Comparison of ENCODE assay signal across 14 mouse cellular contexts in genomic region chr11:80524213-80524612, GRCm38 (mm10).
"Had no signal": no experiment of that assay in that cellular context is flagged by ENCODE, and none has a peak within 500 bp of the region (broad histone marks: within the 10 kb centered on the region; RNA-seq: fewer than 3 reads in every experiment).

No protein-coding gene starts in this region.

- H3K27ac ChIP-seq: limb, embryonic 10.5 days; limb, embryonic 13.5 days had no signal

- H3K36me3 ChIP-seq: limb, embryonic 10.5 days; limb, embryonic 13.5 days; liver, embryonic 13.5 days had no signal

- H3K27me3 ChIP-seq: limb, embryonic 13.5 days; liver, embryonic 13.5 days had no signal

- H3K4me1 ChIP-seq: limb, embryonic 10.5 days; limb, embryonic 13.5 days had no signal

- DNase-seq: kidney, adult 18-20 months; kidney, adult 9 months; liver; liver, embryonic 13.5 days; lung, embryonic 14.5 days; midbrain, embryonic 14.5 days; thymus, adult 2 months; thymus, postnatal 14 days; thymus, postnatal 4 days had no signal

- H3K4me2 ChIP-seq: limb, embryonic 13.5 days; liver, embryonic 13.5 days; lung, embryonic 14.5 days; midbrain, embryonic 11.5 days had no signal

- ATAC-seq: intestine, embryonic 16.5 days; lung, postnatal 0 days had no signal

- H3K9me3 ChIP-seq: limb, embryonic 10.5 days; limb, embryonic 13.5 days; liver, embryonic 13.5 days had no signal

- H3K4me3 ChIP-seq: limb, embryonic 10.5 days; limb, embryonic 13.5 days; liver, embryonic 13.5 days had no signal

- H3K9ac ChIP-seq: limb, embryonic 13.5 days; liver, embryonic 13.5 days; lung, embryonic 14.5 days had no signal
